Mouse (Mus musculus) kidney, postnatal 0 days (tissue): Measurements from ENCODE around the gene Bcl7c. TPM values are rescaled to one million over a fixed set of nuclear protein-coding genes. Genes with fewer than 3 reads are reported as not detected.
"Not testable (repeated sequence)": the region's sequence is repeated elsewhere in the genome, so short reads cannot be mapped to it uniquely, and the experiment has no call there.

ENCODE experiments used
- ATAC-seq: fragments of 200-750 bp; cut with Nextera tagmentation; replicated peaks from 2 replicates; pipeline ENCODE4 v1.8.0; 2017; ENCODE audit warnings: low read depth, moderate number of reproducible peaks, moderate TSS enrichment, moderate library complexity; ENCODE audit not compliant: low FRiP score
- DNase-seq: peaks from one replicate; pipeline ENCODE4 v3.0.0-alpha.2; 2016; ENCODE audit warnings: low spot score
- H3K27ac ChIP-seq: fragments of 300-500 bp; sonication (generic); 2 replicates; pipeline ENCODE4 v1.5.1; 2014; ENCODE audit warnings: mild to moderate bottlenecking
- H3K27me3 ChIP-seq: fragments of 300-500 bp; sonication (generic); 2 replicates; pipeline ENCODE4 v1.6.1; 2014; ENCODE audit warnings: low read length, mixed read lengths; ENCODE audit not compliant: insufficient read depth
- H3K36me3 ChIP-seq: fragments of 300-500 bp; sonication (generic); 2 replicates; pipeline ENCODE4 v1.6.1; 2014; ENCODE audit warnings: low read length, mixed read lengths; ENCODE audit not compliant: insufficient read depth
- H3K4me1 ChIP-seq: fragments of 300-500 bp; sonication (generic); replicated peaks from 2 replicates; pipeline ENCODE4 v1.6.1; 2014; ENCODE audit warnings: antibody characterized with exemption, low read length, mixed read lengths; ENCODE audit not compliant: insufficient read depth
- H3K4me2 ChIP-seq: fragments of 300-500 bp; sonication (generic); 2 replicates; pipeline ENCODE4 v1.6.1; 2014; ENCODE audit warnings: mild to moderate bottlenecking, low read length, moderate library complexity, mixed read lengths
- H3K4me3 ChIP-seq: fragments of 300-500 bp; sonication (generic); replicated peaks from 2 replicates; pipeline ENCODE4 v1.5.1; 2014; ENCODE audit warnings: low read depth, low read length
- H3K9ac ChIP-seq: fragments of 300-500 bp; sonication (generic); 2 replicates; pipeline ENCODE4 v1.6.1; 2014; ENCODE audit warnings: low read depth, low read length
- H3K9me3 ChIP-seq: fragments of 300-500 bp; sonication (generic); replicated peaks from 2 replicates; pipeline ENCODE4 v1.6.1; 2016; ENCODE audit warnings: low read length, inconsistent platforms, mixed read lengths
- CTCF ChIP-seq: IDR thresholded peaks from 2 replicates; pipeline ENCODE4 v1.5.1; 2016; ENCODE audit warnings: antibody characterized with exemption, low read depth, mild to moderate bottlenecking, moderate library complexity
- WGBS: fragments of 180-500 bp; shearing (Covaris S2); extraction: QIAGEN DNeasy Blood & Tissue Kit; methylation state at CpG from one replicate; pipeline ENCODE4 v1.1.7; 2014; 5-methylcytosine and 5-hydroxymethylcytosine counted together
- polyA plus RNA-seq: library from polyadenylated mRNA; unstranded; fragments of >200 nt; fragmentation: Nextera tagmentation; extraction: Ambion mirVana; gene quantifications from 2 replicates; pipeline ENCODE4 v1.2.1, GENCODE M21; 2015

Bcl7c gene
- polyA plus RNA-seq, 1 experiment from 2014 or later, result 70.9 TPM

GRCm38 (mm10) chr7:127703561-127704178 is 5.1 kb downstream of the Bcl7c start:
- Histone ChIP-seq H3K4me1 (peaks cover 9% of the 10 kb centered on the region; the same call in 1 of the 2 replicates), H3K36me3 (peaks cover 23% of the 10 kb centered on the region), H3K4me3 (no peak overlapping the region), H3K27me3 (no peaks in the 10 kb centered on the region), H3K27ac (peak overlapping the region; percentile 68), H3K9ac (0 out of 2 replicates have a peak overlapping the region, but pooled peaks have one; percentile 2), H3K4me2 (no peak overlapping the region), H3K9me3 (no peaks in the 10 kb centered on the region)
- no peak for DNase-seq
- no peak for TF ChIP-seq CTCF
- WGBS, result 80% methylated on average over 8 of the region's 8 CpGs
- no peak for ATAC-seq

GRCm38 (mm10) chr7:127700712-127701331 is 7.9 kb downstream of the Bcl7c start:
- Histone ChIP-seq H3K27ac (no peak overlapping the region), H3K9me3 (no peaks in the 10 kb centered on the region), H3K9ac (no peak overlapping the region), H3K27me3 (no peaks in the 10 kb centered on the region), H3K36me3 (peaks cover 16% of the 10 kb centered on the region), H3K4me3 (no peak overlapping the region), H3K4me2 (no peak overlapping the region), H3K4me1 (no peaks in the 10 kb centered on the region; the same call in 1 of the 2 replicates)
- DNase-seq, result no peak
- TF ChIP-seq CTCF, result no peak
- no peak for ATAC-seq
- 62% methylated on average over 3 of the region's 3 CpGs for WGBS

- H3K27ac ChIP-seq, result no peak overlapping the region
- 79% methylated on average over 6 of the region's 6 CpGs for WGBS
- no peak for ATAC-seq
- 0 out of 2 replicates have a peak, but pooled peaks cover 10% of the 10 kb centered on the region for H3K36me3 ChIP-seq
- H3K4me1 ChIP-seq, result no peaks in the 10 kb centered on the region; the same call in 1 of the 2 replicates
- TF ChIP-seq CTCF, result no peak
- no peaks in the 10 kb centered on the region for H3K9me3 ChIP-seq
- no peak overlapping the region for H3K9ac ChIP-seq
- no peak overlapping the region for H3K4me3 ChIP-seq
- no peak for DNase-seq
- no peaks in the 10 kb centered on the region for H3K27me3 ChIP-seq
- H3K4me2 ChIP-seq, result no peak overlapping the region
Measured at GRCm38 (mm10) chr7:127698986-127699385, 9.7 kb downstream of the Bcl7c start.

- H3K4me1 ChIP-seq, H3K4me2 ChIP-seq, H3K27ac ChIP-seq, H3K9me3 ChIP-seq, H3K36me3 ChIP-seq, H3K9ac ChIP-seq, H3K27me3 ChIP-seq, DNase-seq, ATAC-seq, H3K4me3 ChIP-seq: not testable (repeated sequence)
- WGBS, result 89% methylated on average over 7 of the region's 7 CpGs
Measured at GRCm38 (mm10) chr7:127693730-127694129, 15.0 kb downstream of the Bcl7c start.

GRCm38 (mm10) chr7:127693290-127693689 is 15.4 kb downstream of the Bcl7c start:
- H3K36me3 ChIP-seq, result 0 out of 2 replicates have a peak, but pooled peaks cover 3% of the 10 kb centered on the region
- H3K9me3 ChIP-seq, result no peaks in the 10 kb centered on the region
- H3K4me3 ChIP-seq, result no peak overlapping the region
- H3K4me2 ChIP-seq, result no peak overlapping the region
- no peaks in the 10 kb centered on the region for H3K27me3 ChIP-seq
- TF ChIP-seq CTCF, result no peak
- 96% methylated on average over 8 of the region's 8 CpGs for WGBS
- no peak for DNase-seq
- no peak overlapping the region for H3K27ac ChIP-seq
- H3K4me1 ChIP-seq, result 0 out of 2 replicates have a peak, but pooled peaks cover 4% of the 10 kb centered on the region
- no peak for ATAC-seq
- H3K9ac ChIP-seq, result no peak overlapping the region

- 9% methylated on average over 15 of the region's 15 CpGs for WGBS
Measured at GRCm38 (mm10) chr7:127691221-127691989, 17.3 kb downstream of the Bcl7c start.

More at GRCm38 (mm10) chr7:127691221-127691989, 17.3 kb downstream of the Bcl7c start:
- Histone ChIP-seq H3K27ac (peak overlapping the region; percentile 84), H3K4me1 (0 out of 2 replicates have a peak, but pooled peaks cover 7% of the 10 kb centered on the region), H3K4me2 (peak overlapping the region; percentile 63), H3K27me3 (no peaks in the 10 kb centered on the region), H3K36me3 (0 out of 2 replicates have a peak, but pooled peaks cover 3% of the 10 kb centered on the region), H3K9me3 (no peaks in the 10 kb centered on the region), H3K9ac (peak overlapping the region; percentile 56; the same call in 1 of the 2 replicates), H3K4me3 (peak overlapping the region; percentile 28)
- peak; percentile 86 for DNase-seq
- ATAC-seq, result peak; percentile 57
- TF ChIP-seq CTCF, result no peak
